Mouse (Mus musculus): Measurements from ENCODE around the gene Chdh.

Chdh gene

GRCm38 (mm10) chr14:30064864-30065263, 56.0 kb downstream of the Chdh start:
- no peak for DNase-seq (ENCODE audit: low read depth)

DNA sequence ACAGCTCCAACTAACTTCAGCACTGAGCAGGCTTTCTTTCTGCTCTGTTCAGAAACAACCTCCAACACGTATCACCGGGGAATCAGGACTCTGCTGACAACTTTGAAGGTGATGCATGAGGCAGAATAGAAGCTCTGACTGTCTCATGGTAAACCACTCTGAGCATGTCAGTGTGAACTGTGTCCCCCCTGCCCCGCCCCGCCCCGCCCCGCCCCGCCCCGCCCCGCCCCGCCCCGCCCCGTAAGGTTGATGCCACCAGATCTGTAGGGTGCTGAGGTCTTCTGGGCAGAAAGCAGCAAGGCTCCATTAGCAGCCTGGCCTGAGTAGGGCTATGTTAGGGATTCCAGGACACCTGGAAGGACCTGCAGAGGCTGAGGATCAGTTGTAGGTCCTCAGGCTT, 57.9 kb downstream of the Chdh start:
- no peak for DNase-seq (ENCODE audit: low read depth)

DNA sequence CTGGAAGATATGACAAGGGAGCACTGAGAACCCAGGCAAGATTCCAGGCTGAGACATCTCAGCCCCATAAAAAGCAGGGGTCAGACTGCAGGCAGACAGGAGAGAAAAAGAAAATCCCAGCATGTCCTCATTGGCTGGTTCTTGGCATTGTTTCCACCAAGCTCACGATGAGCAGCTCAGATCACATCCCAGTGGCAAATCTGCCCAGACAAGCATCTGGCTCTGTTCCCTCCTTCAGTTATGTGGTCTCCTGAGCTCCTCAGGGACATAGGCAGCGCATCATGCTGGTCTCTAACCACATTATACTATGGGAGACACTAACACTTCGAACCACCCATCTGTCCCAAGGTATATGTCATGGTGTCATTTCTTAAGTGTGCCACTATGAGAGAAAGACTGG, 59.7 kb downstream of the Chdh start:
- no peak for DNase-seq (ENCODE audit: low read depth)

DNA sequence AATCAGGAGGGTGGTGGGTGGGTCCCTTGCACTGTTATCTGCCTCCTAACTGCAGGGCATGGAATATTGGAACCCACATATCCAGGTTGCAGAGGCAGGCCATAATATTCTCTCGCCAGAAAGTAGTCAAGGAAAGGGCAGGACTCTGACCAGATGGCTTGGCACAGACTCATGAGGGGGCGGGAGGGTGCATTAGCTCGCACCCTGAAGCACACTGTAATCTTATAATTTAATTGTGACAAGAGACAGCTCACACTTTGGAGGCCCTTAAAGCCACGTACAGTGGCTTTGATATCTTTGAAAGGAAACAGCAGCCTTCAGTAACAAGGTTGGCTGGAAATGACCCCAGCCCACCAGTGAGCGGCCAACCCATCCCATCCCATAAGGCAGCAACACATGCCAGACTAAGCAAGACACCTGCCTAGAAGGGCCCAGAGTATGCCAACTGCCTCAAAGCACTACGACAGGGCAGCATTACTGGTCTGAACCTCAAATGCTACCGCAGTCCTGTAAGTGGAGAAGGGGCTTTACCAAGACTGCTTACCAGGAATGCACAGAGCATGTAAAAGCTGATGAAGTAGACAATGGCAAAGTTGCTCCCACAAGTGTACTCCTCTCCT, 66.6 kb downstream of the Chdh start:
- DNase-seq (ENCODE audit: low read depth), result no peak

DNA sequence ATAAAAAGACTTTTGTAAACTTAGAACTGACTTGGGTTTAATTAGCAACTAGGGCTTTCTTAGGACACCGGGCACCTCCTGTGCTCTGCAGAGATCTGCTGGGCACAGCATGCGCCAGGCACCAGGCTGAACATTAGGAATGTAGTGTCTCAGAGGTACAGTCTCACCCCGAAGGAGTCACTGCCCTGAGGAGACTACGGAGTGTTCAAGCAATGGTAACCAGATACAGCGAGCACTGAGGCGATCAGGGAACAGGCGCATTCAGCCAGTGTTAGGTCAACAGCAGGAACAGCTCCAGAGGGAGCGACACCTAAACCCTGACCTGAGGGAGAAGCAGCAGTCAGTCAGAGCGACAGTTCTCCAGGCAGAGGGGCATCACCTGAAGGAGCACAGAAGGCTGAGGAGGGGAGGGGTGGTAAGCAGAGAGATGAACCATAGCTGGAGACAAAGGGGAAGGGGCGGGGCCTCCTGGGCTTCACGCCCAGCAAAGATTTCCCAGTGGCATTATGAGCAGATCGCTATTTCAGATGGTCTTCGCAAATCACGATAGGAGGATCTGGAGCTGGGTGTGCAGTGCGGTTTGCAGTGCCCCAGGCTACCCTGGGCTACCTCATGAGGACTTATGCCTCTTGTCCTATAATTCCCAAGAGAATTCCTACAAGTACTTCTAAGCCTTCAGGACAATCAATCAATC, 69.4 kb downstream of the Chdh start:
- no peak for DNase-seq (ENCODE audit: low read depth)

GRCm38 (mm10) chr14:30079729-30080128, 70.9 kb downstream of the Chdh start:
- DNase-seq (ENCODE audit: low read depth), result no peak

Data from c-Kit-positive CD71-negative TER-119-negative erythroid progenitor cells, embryonic 14.5 days (primary cell).